Mouse (Mus musculus) G1E (cell line): ENCODE results near the gene Gm20219. TPM values are rescaled to one million over a fixed set of nuclear protein-coding genes. Genes with fewer than 3 reads are reported as not detected.
A peak's percentile ranks its signal among the peaks of the same experiment; 100 is the strongest.

ENCODE experiments used
- ATAC-seq: 2 replicates; pipeline ENCODE4 v1.8.0; 2016; ENCODE audit warnings: mild to moderate bottlenecking; ENCODE audit not compliant: insufficient number of reproducible peaks, poor library complexity, low FRiP score, severe bottlenecking; ENCODE audit errors: extremely low read depth
- DNase-seq: peaks from one replicate; pipeline ENCODE4 v3.0.0; 2012; ENCODE audit warnings: low spot score
- H3K27me3 ChIP-seq: 2 replicates; pipeline ENCODE4 v1.6.1; 2012; ENCODE audit warnings: mild to moderate bottlenecking, low read length, inconsistent platforms; ENCODE audit not compliant: insufficient read depth
- H3K36me3 ChIP-seq: replicated peaks from 2 replicates; pipeline ENCODE3; 2012; ENCODE audit warnings: mild to moderate bottlenecking, inconsistent platforms
- H3K4me1 ChIP-seq: 2 replicates; pipeline ENCODE4 v1.6.1; 2012; ENCODE audit warnings: low read depth, low read length, inconsistent platforms, mixed read lengths; ENCODE audit not compliant: insufficient read depth
- H3K4me3 ChIP-seq: 2 replicates; pipeline ENCODE4 v1.5.1; 2012; ENCODE audit warnings: low read depth, mild to moderate bottlenecking, inconsistent platforms, low read length, moderate library complexity, mixed read lengths
- H3K9me3 ChIP-seq: replicated peaks from 2 replicates; pipeline ENCODE4 v1.6.1; 2012; ENCODE audit warnings: inconsistent platforms
- CTCF ChIP-seq: IDR thresholded peaks from 2 replicates; pipeline ENCODE4 v1.5.1; 2012; ENCODE audit warnings: low read depth, low read length, inconsistent platforms, mixed read lengths
- GATA1 ChIP-seq: IDR thresholded peaks from 2 replicates; pipeline ENCODE4 v1.6.1; 2012; ENCODE audit warnings: borderline replicate concordance, low read length, inconsistent platforms, mixed read lengths
- GATA2 ChIP-seq: IDR thresholded peaks from 2 replicates; pipeline ENCODE4 v1.6.1; 2012; ENCODE audit warnings: low read depth, low read length, inconsistent platforms, borderline replicate concordance
- POLR2AphosphoS5 ChIP-seq: IDR thresholded peaks from 2 replicates; pipeline ENCODE4 v1.6.1; 2012; ENCODE audit warnings: low read depth, low read length, inconsistent platforms; ENCODE audit not compliant: insufficient replicate concordance
- TAL1 ChIP-seq: conservative IDR thresholded peaks from 2 replicates; pipeline ENCODE4 v1.6.1; 2012; ENCODE audit warnings: low read depth, low read length, inconsistent platforms, mixed read lengths
- polyA plus RNA-seq: library from polyadenylated mRNA; stranded (reverse); fragments of >175 nt; gene quantifications from 2 replicates; pipeline ENCODE4 v1.2.3, GENCODE M21; 2012
- total RNA-seq, 2 experiments: library from RNA; stranded (forward) in 1 of 2; stranded (reverse) in 1 of 2; fragments of 200-1000 nt in 1 of 2; fragments of >200 nt in 1 of 2; fragmentation: Nextera tagmentation in 1 of 2; gene quantifications; 2 replicates each; pipeline ENCODE4 v1.2.3; 2014 to 2017

Gm20219 gene
- total and polyA plus RNA-seq, 3 experiments = 0.38 to 4.4 (median 1.0) TPM

DNA sequence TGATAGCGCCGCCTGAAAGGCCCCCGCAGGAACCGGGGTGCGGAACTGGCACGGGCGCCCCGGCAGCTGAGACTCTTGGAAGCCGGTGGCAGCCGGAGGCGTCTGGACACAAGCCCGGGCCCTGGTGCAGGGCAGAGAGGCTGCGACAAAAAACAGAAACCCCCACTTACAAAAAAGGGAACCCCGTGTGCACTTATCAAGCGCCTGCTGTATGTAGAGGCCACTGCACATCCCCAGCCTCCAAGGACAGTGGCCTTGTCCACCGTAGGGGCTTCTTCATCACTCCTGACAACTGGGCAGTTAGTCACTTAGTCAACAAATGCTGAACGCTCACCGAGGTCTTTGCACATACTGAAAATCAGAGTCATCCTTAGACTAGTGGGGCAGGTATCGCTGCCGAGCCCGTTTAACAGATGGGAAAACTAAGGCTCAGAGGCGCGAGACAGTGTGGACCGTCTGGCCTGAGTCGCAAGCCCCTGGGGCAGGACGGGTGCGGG lies 43.7 kb downstream of the Gm20219 start:
- H3K27me3 ChIP-seq = peaks cover 48% of the 10 kb centered on the region
- TF ChIP-seq POLR2AphosphoS5 (no peak), CTCF (no peak), TAL1 (no peak), GATA2 (no peak)
- H3K4me3 ChIP-seq = peak overlapping the region; percentile 51; the same call in 1 of the 2 replicates
- H3K9me3 ChIP-seq = peaks cover 37% of the 10 kb centered on the region
- ATAC-seq (no peak), DNase-seq (no peak)
- H3K4me1 ChIP-seq = peaks cover 38% of the 10 kb centered on the region
- H3K36me3 ChIP-seq = no peaks in the 10 kb centered on the region

DNA sequence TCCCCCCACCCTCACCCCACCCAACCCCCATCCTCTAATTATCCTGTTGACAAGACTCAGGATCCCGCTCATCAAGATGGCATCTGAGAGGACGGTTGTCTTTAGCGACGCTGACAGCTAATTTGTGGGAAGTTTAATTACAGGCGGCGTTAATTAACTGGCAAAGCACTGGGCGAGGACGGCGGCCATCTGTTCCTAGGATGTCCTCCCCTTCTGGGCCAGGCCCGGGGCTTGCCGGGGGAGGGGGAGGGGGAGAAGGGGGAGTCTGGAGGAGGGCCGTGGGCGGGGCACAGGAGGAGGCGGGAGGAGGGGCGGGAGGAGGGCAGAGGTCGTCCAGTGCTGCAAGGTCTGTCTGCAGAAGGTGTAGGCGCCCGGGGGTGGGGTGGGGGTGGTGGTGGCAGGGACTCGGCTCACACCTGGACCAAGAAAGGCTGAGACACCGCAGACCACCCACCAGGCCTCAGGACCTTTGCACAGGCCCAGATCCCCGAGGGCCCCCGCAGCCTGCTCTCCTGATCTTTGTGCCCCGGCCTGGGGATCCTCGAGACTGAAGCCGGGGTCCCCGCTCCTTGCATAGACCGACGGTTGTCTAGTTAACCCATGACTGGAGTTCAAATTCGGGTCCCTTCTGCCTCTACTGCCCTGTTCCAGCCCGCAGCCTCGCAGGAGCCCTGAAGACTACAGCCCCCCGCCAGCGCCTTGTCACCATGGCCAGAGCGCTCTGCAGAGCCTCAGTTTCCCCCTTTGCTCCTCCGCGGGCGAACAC lies 44.3 kb downstream of the Gm20219 start:
- DNase-seq (no peak), ATAC-seq (no peak)
- TF ChIP-seq TAL1 (no peak), POLR2AphosphoS5 (no peak), GATA1 (no peak), CTCF (no peak), GATA2 (no peak)
- Histone ChIP-seq H3K36me3 (no peaks in the 10 kb centered on the region), H3K9me3 (peaks cover 38% of the 10 kb centered on the region), H3K4me3 (no peak overlapping the region), H3K27me3 (peaks cover 44% of the 10 kb centered on the region), H3K4me1 (peaks cover 32% of the 10 kb centered on the region)

DNA sequence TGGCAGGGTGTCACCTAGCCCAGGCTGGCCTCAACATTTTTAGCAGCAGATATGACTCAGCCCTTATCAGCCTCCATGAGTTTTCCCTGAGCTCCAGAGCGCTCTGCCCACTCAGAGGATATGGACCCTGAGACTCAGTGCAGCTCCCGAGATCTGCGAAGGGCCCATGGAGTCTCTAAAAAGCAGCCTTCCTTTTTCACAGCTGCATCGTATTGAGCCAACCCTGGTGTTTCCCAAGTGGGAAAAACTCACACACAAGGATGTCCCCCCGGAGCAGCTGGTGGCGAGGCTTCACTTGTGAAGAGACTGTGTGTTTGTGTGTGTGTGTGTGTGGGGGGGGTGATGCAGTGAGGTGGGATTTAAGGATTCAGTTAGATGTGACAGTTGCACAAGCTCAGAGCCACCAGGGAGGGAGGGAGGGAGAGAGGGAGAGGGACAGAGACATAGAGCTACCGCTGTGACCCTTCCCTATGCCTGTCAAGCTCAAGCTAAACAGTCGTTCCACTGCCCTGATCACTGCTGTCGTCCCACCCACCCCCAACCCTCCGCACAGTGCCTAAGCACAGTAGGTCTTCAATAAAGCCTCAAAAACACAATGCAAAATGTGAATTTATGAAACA lies 45.1 kb downstream of the Gm20219 start:
- Histone ChIP-seq H3K9me3 (peaks cover 43% of the 10 kb centered on the region), H3K27me3 (peaks cover 38% of the 10 kb centered on the region), H3K4me3 (no peak overlapping the region), H3K36me3 (no peaks in the 10 kb centered on the region), H3K4me1 (peaks cover 31% of the 10 kb centered on the region)
- ATAC-seq = no peak
- no peak for DNase-seq
- TF ChIP-seq GATA2 (no peak), TAL1 (no peak), CTCF (no peak), GATA1 (no peak), POLR2AphosphoS5 (no peak)

- Histone ChIP-seq H3K4me3 (peak overlapping the region; percentile 69), H3K27me3 (peaks cover 30% of the 10 kb centered on the region; the same call in 1 of the 2 replicates), H3K9me3 (peaks cover 41% of the 10 kb centered on the region), H3K4me1 (peaks cover 33% of the 10 kb centered on the region), H3K36me3 (no peaks in the 10 kb centered on the region)
- TF ChIP-seq CTCF (no peak), GATA1 (no peak), TAL1 (no peak), POLR2AphosphoS5 (no peak), GATA2 (no peak)
- DNase-seq = peak; percentile 85
- peak; percentile 90 for ATAC-seq
Observed at GRCm38 (mm10) chr17:56507161-56508068, 46.8 kb downstream of the Gm20219 start.

DNA sequence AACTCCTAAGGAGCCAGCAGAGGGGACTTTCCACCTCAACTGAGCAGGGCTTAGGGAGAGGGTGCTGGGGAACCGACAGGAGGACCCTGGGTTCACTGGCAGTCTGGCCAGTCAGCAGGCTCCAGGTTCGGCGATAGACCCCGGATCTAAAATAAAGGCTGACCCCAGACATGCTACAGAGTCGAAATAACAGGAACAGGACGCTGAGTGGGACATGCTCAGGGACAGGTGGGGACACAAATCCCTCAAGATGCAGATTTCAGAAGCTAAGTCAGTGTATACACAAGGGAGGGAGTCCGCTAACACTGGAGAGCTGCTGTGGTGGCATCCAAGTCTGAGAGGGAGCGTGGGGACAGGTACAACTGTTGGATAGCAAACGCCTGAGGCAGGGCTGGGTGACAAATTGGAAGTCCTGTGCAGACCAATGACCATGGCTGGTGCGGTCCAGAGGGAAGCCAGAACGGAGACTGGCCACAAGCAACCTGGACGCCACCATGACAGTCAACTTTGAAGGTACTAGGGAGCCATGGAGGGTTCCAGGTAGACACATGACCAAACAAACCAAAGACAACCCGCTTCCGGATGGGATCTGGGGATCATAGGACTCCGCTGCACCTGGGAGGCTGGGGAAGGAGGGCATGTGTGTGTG lies 47.6 kb downstream of the Gm20219 start:
- H3K36me3 ChIP-seq = no peaks in the 10 kb centered on the region
- no peak for DNase-seq
- peaks cover 22% of the 10 kb centered on the region; the same call in 1 of the 2 replicates for H3K27me3 ChIP-seq
- H3K9me3 ChIP-seq = peaks cover 32% of the 10 kb centered on the region
- H3K4me3 ChIP-seq = peak overlapping the region; percentile 69; the same call in 1 of the 2 replicates
- ATAC-seq = no peak
- TF ChIP-seq CTCF = no peak
- TF ChIP-seq GATA1 = no peak
- TF ChIP-seq GATA2 = no peak
- TF ChIP-seq TAL1 = no peak
- no peak for TF ChIP-seq POLR2AphosphoS5
- peaks cover 33% of the 10 kb centered on the region for H3K4me1 ChIP-seq

DNA sequence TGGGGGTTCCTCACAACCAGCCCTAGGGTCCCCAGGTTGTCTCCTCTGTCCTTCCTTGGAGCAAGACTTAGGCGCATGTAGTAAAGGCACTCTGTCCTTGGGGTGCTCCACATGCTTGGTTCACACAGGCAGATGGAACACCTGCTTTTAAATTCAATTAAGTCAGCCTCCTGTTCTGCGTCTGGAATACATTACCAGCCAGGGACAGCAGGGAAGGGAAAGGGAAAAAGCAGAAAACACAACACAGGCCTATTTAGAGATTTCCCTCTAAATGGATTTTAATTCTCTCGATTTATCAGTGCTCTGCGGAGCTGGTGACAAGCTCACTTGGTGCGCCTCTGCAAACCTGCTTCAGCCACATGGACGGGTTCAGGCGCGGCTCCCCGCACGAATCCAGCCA lies 48.8 kb downstream of the Gm20219 start:
- TF ChIP-seq GATA2 (no peak), TAL1 (no peak), CTCF (no peak), POLR2AphosphoS5 (no peak), GATA1 (no peak)
- Histone ChIP-seq H3K36me3 (no peaks in the 10 kb centered on the region), H3K27me3 (peaks cover 22% of the 10 kb centered on the region), H3K4me1 (peaks cover 33% of the 10 kb centered on the region), H3K9me3 (peaks cover 21% of the 10 kb centered on the region), H3K4me3 (no peak overlapping the region)
- DNase-seq = no peak
- ATAC-seq = no peak
